Mouse (Mus musculus) testis, adult 2 months (tissue): ENCODE data around the gene Sim2. TPM values are rescaled to one million over a fixed set of nuclear protein-coding genes. Genes with fewer than 3 reads are reported as not detected.

Experiments used
- H3K27ac ChIP-seq: fragments of 200-500 bp; 2 replicates; pipeline ENCODE4 v1.5.1; 2012; ENCODE audit warnings: low read depth, low read length; ENCODE audit not compliant: control insufficient read depth, insufficient read depth
- H3K27me3 ChIP-seq: fragments of 200-500 bp; 2 replicates; pipeline ENCODE4 v1.6.1; 2012; ENCODE audit warnings: mild to moderate bottlenecking, low read length, moderate library complexity; ENCODE audit not compliant: control insufficient read depth, insufficient read depth
- H3K36me3 ChIP-seq: fragments of 200-500 bp; 2 replicates; pipeline ENCODE4 v1.6.1; 2012; ENCODE audit warnings: mild to moderate bottlenecking, low read length; ENCODE audit not compliant: control insufficient read depth, insufficient read depth
- H3K4me1 ChIP-seq: fragments of 200-500 bp; 2 replicates; pipeline ENCODE4 v1.6.1; 2012; ENCODE audit warnings: low read length; ENCODE audit not compliant: control insufficient read depth, insufficient read depth
- H3K4me3 ChIP-seq: fragments of 200-500 bp; 2 replicates; pipeline ENCODE4 v1.5.1; 2012; ENCODE audit warnings: low read depth, mild to moderate bottlenecking, low read length, moderate library complexity, mixed read lengths; ENCODE audit not compliant: control insufficient read depth
- CTCF ChIP-seq: fragments of 200-500 bp; IDR thresholded peaks from 2 replicates; pipeline ENCODE4 v1.5.1; 2012; ENCODE audit warnings: low read depth, mild to moderate bottlenecking, inconsistent platforms, low read length, moderate library complexity; ENCODE audit not compliant: control insufficient read depth, insufficient read depth, insufficient replicate concordance
- POLR2A ChIP-seq: fragments of 200-500 bp; IDR thresholded peaks from 2 replicates; pipeline ENCODE4 v1.6.1; 2012; ENCODE audit warnings: low read depth, mild to moderate bottlenecking, inconsistent platforms, low read length, moderate library complexity; ENCODE audit not compliant: control insufficient read depth
- polyA plus RNA-seq: library from polyadenylated mRNA; depleted of rRNA; stranded (reverse); fragments of >200 nt; gene quantifications from 2 replicates; pipeline ENCODE4 v1.2.3, GENCODE M21; 2012

The Sim2 gene
- polyA plus RNA-seq, 1 experiment = 0.06 TPM

DNA sequence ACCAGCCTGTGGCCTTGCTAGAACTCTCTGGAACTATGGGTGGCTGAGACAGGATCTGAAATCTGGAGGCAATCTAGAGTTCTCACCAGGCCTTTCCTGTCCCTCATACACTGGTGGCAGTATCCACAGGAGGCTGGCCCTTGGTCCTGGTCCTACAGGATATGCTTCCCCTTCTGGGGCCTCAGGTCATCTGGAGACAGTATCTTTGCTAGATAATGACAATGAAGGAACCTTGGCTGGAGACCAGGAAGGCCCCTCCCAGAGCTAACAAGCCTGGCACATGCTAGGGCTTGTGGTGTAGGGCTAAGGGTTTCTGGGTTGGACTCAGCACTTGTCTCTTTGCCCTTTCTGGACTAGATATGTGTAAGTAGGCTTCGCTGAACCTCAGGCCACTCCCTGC lies 40.9 kb upstream of the Sim2 start:
- Histone ChIP-seq H3K4me3 (no peak overlapping the region), H3K4me1 (peaks cover 2% of the 10 kb centered on the region; the same call in 1 of the 2 replicates), H3K36me3 (no peaks in the 10 kb centered on the region), H3K27me3 (no peaks in the 10 kb centered on the region), H3K27ac (no peak overlapping the region)
- TF ChIP-seq POLR2A (no peak), CTCF (no peak)

DNA sequence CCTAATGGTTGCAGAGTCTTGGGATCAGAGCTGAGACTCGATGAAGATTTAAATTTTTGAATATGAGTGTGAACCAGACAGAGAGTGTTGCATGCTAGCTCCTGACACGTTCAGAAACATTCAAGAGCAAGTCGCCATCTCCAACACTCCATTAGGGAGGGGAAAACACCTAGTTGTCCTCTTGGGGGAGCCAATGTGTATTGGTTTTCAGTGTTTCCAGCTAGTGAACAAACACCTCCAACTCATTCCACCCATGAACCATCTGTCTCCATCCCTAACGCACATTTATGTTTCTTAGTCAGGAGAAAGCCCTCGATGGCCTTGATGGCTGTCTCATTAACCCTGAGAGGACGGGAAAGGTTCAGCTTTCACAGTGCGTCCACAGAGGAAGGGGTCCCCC lies 39.7 kb upstream of the Sim2 start:
- no peak overlapping the region for H3K4me3 ChIP-seq
- H3K4me1 ChIP-seq = no peaks in the 10 kb centered on the region
- TF ChIP-seq POLR2A = no peak
- TF ChIP-seq CTCF = no peak
- no peaks in the 10 kb centered on the region for H3K27me3 ChIP-seq
- H3K27ac ChIP-seq = no peak overlapping the region
- H3K36me3 ChIP-seq = no peaks in the 10 kb centered on the region

- Histone ChIP-seq H3K4me3 (no peak overlapping the region), H3K36me3 (no peaks in the 10 kb centered on the region), H3K4me1 (no peaks in the 10 kb centered on the region), H3K27me3 (no peaks in the 10 kb centered on the region), H3K27ac (no peak overlapping the region)
- TF ChIP-seq CTCF = no peak
- no peak for TF ChIP-seq POLR2A
Observed at GRCm38 (mm10) chr16:94050368-94050767, 34.4 kb upstream of the Sim2 start.

- H3K36me3 ChIP-seq = no peaks in the 10 kb centered on the region
- H3K27ac ChIP-seq = no peak overlapping the region
- TF ChIP-seq CTCF = no peak
- TF ChIP-seq POLR2A = no peak
- no peaks in the 10 kb centered on the region for H3K4me1 ChIP-seq
- H3K4me3 ChIP-seq = no peak overlapping the region
- H3K27me3 ChIP-seq = no peaks in the 10 kb centered on the region
Observed at GRCm38 (mm10) chr16:94055176-94055575, 29.6 kb upstream of the Sim2 start.

- H3K27me3 ChIP-seq = no peaks in the 10 kb centered on the region
- no peak for TF ChIP-seq POLR2A
- TF ChIP-seq CTCF = no peak
- H3K4me1 ChIP-seq = no peaks in the 10 kb centered on the region
- no peak overlapping the region for H3K4me3 ChIP-seq
- H3K27ac ChIP-seq = no peak overlapping the region
- no peaks in the 10 kb centered on the region for H3K36me3 ChIP-seq
Observed at GRCm38 (mm10) chr16:94055576-94055975, 29.2 kb upstream of the Sim2 start.

GRCm38 (mm10) chr16:94059820-94060219 lies 24.9 kb upstream of the Sim2 start:
- no peak overlapping the region for H3K27ac ChIP-seq
- H3K4me1 ChIP-seq = peaks cover 9% of the 10 kb centered on the region
- no peaks in the 10 kb centered on the region for H3K36me3 ChIP-seq
- TF ChIP-seq CTCF (no peak), POLR2A (no peak)
- H3K27me3 ChIP-seq = no peaks in the 10 kb centered on the region
- no peak overlapping the region for H3K4me3 ChIP-seq

DNA sequence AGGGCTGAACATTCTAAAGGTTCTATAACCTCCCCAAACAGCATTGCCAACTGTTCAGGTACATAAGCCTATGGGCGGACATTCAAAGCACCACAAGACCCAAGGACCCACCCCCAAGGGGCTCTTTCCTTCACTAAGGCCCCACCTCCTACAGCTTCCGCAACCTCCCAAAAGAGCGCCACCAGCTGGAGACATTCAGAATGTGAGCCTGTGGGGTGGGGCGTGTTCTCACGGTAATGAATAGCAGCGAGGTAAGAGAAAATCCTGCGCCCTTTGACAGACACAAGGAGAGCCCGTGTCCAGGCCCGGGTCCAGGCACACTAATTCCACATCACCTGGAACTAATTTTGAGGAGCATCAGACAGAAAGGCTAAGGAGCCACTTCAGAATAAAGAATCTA lies 20.5 kb upstream of the Sim2 start:
- Histone ChIP-seq H3K27ac (no peak overlapping the region), H3K4me1 (peaks cover 14% of the 10 kb centered on the region), H3K27me3 (no peaks in the 10 kb centered on the region), H3K4me3 (no peak overlapping the region), H3K36me3 (no peaks in the 10 kb centered on the region)
- no peak for TF ChIP-seq POLR2A
- peak; percentile 37; the same call in 1 of the 2 replicates for TF ChIP-seq CTCF
